In the genomic region with DNA sequence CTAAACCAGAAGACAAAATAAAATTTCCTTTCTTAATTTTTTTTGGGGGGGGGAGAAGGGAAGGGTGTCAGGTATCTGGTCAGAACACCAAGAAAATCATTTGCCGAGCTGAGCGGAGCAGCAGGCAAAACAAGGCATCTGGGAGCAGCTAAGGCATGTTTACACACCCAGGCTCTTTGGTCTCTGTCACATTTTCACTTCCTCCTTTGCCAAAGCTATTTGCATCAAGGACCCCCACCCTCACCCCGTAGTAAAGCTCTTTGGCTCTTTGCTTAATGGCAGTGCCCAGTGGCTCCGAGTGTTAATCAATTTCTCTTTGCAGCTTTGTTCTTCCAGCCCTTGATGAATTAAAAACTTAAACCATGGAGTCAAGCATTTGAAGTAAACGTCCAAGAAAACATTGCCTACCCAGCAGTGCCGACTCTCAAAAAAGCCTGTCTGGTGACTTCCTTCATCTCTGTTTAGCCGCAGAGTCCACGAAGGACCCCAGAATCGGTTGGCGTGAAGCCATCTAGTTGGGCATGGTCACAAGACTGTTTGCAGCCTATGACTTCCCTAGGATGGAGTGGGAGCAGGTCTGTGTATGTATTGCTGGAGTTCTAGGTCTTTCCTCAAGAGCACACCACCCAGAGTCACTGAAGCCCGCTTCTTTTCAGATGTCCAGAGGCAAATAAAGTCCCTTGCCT, we compare ENCODE assay signal across 13 mouse cellular contexts. TPM values are rescaled to one million over a fixed set of nuclear protein-coding genes. Genes with fewer than 3 reads are reported as not detected.
DNase-seq lines count a peak whose midpoint lies in the region; ATAC-seq and TF ChIP-seq lines count a peak whose summit lies in the region.
"Had no signal": no experiment of that assay in that cellular context is flagged by ENCODE, and none has a peak within 500 bp of the region (broad histone marks: within the 10 kb centered on the region; RNA-seq: fewer than 3 reads in every experiment).

No protein-coding gene starts in this region.

- peaks cover 5 to 14% of the 10 kb centered on the region in 2 experiments; a peak in 3 of 4 replicates for H3K4me1 ChIP-seq in CH12.LX (ENCODE audit: control insufficient read depth in 1 of 2, insufficient read depth in 2 of 2)
- no peaks in the 10 kb centered on the region for H3K4me1 ChIP-seq in intestine, postnatal 0 days (replicated peaks; ENCODE audit: control insufficient read depth, insufficient read depth, low read length)
- no peaks in the 10 kb centered on the region for H3K4me1 ChIP-seq in neural tube, embryonic 15.5 days
- H3K4me1 ChIP-seq: intestine, embryonic 15.5 days; limb, embryonic 13.5 days had no signal

- TF ChIP-seq POLR2A in CH12.LX (IDR thresholded peaks at IDR 0.05; ENCODE audit: low read depth, low read length): no peak

- in situ Hi-C loops in CH12.LX (cut with MboI; ENCODE audit: low pct_ligation_motif_present, low pct_unique_long_range_greater_than_20kb, low sequenced_read_pairs): no loop called here

- no peak for TF ChIP-seq CTCF in CH12.LX (conservative IDR thresholded peaks at IDR 0.05 in 1 of 2, IDR thresholded peaks at IDR 0.05 in 1 of 2; ENCODE audit: low read depth in 2 of 2, low read length in 2 of 2)
- no peak for TF ChIP-seq CTCF in intestine, postnatal 0 days (IDR thresholded peaks at IDR 0.05; ENCODE audit: low read depth)

- H3K9me3 ChIP-seq in CH12.LX (replicated peaks; ENCODE audit: low read length): no peaks in the 10 kb centered on the region
- H3K9me3 ChIP-seq in intestine, postnatal 0 days (ENCODE audit: control insufficient read depth): no peaks in the 10 kb centered on the region
- H3K9me3 ChIP-seq in neural tube, embryonic 15.5 days (replicated peaks): no peaks in the 10 kb centered on the region
- H3K9me3 ChIP-seq: intestine, embryonic 15.5 days; limb, embryonic 13.5 days had no signal

- ATAC-seq in intestine, postnatal 0 days: no peak
- ATAC-seq in neural tube, embryonic 15.5 days (ENCODE audit: low FRiP score): no peak
- ATAC-seq: intestine, embryonic 15.5 days had no signal

- no peak overlapping the region for H3K4me3 ChIP-seq in CH12.LX (replicated peaks in 1 of 3; ENCODE audit: low read depth in 2 of 3, low read length in 2 of 3, poor library complexity in 1 of 3)
- H3K4me3 ChIP-seq in intestine, postnatal 0 days (ENCODE audit: low read depth, low read length): no peak overlapping the region
- no peak overlapping the region for H3K4me3 ChIP-seq in neural tube, embryonic 15.5 days (replicated peaks)
- H3K4me3 ChIP-seq: erythroblast, embryonic 14.5 days; heart, adult 2 months; intestine, embryonic 15.5 days; limb, embryonic 13.5 days had no signal

- peak overlapping the region; percentile 78 for H3K4me2 ChIP-seq in CH12.LX (ENCODE audit: insufficient read depth, low read depth, poor library complexity, severe bottlenecking)
- no peak overlapping the region for H3K4me2 ChIP-seq in intestine, postnatal 0 days (replicated peaks; ENCODE audit: low read depth)
- H3K4me2 ChIP-seq in neural tube, embryonic 15.5 days: no peak overlapping the region
- H3K4me2 ChIP-seq: intestine, embryonic 15.5 days; limb, embryonic 13.5 days had no signal

- peak; percentile 3 to 6 for DNase-seq in left cerebral cortex, postnatal 25 days (ENCODE audit: low spot score in 2 of 2)
- DNase-seq in left cerebral cortex, adult 11 months (ENCODE audit: low spot score): no peak
- DNase-seq in CH12.LX (ENCODE audit: extremely low read depth): peak; percentile 42
- peak; percentile 12 for DNase-seq in brain, adult 2 months (ENCODE audit: low read depth, low spot score)
- DNase-seq in right cerebral cortex, postnatal 4 days: peak; percentile 5
- DNase-seq: heart, postnatal 4 days; kidney, postnatal 36 days had no signal

- H3K27me3 ChIP-seq in CH12.LX (replicated peaks): no peaks in the 10 kb centered on the region
- H3K27me3 ChIP-seq in intestine, postnatal 0 days (replicated peaks; ENCODE audit: control insufficient read depth, insufficient read depth, low read length): no peaks in the 10 kb centered on the region
- H3K27me3 ChIP-seq in neural tube, embryonic 15.5 days (replicated peaks): no peaks in the 10 kb centered on the region; the same call in 1 of the 2 replicates
- H3K27me3 ChIP-seq: intestine, embryonic 15.5 days had no signal

- no peaks in the 10 kb centered on the region for H3K36me3 ChIP-seq in CH12.LX (replicated peaks in 1 of 2; ENCODE audit: control insufficient read depth in 1 of 2, insufficient read depth in 1 of 2, low read length in 1 of 2)
- H3K36me3 ChIP-seq in intestine, postnatal 0 days (ENCODE audit: control insufficient read depth, insufficient read depth): no peaks in the 10 kb centered on the region
- no peaks in the 10 kb centered on the region for H3K36me3 ChIP-seq in neural tube, embryonic 15.5 days
- H3K36me3 ChIP-seq: intestine, embryonic 15.5 days; limb, embryonic 13.5 days had no signal

- H3K79me2 ChIP-seq in CH12.LX (replicated peaks; ENCODE audit: control insufficient read depth, extremely low read depth, insufficient read depth, poor library complexity, severe bottlenecking): no peaks in the 10 kb centered on the region

- no peak overlapping the region for H3K9ac ChIP-seq in CH12.LX (ENCODE audit: insufficient read depth, low read depth)
- H3K9ac ChIP-seq in intestine, postnatal 0 days (ENCODE audit: low read depth, low read length): no peak overlapping the region
- no peak overlapping the region for H3K9ac ChIP-seq in neural tube, embryonic 15.5 days (replicated peaks)
- H3K9ac ChIP-seq: intestine, embryonic 15.5 days; limb, embryonic 13.5 days had no signal

- 56% methylated on average over 11 of the region's 11 CpGs for WGBS in intestine, postnatal 0 days
- WGBS in neural tube, embryonic 15.5 days: 58% methylated on average over 11 of the region's 11 CpGs

- no peak overlapping the region for H3K27ac ChIP-seq in CH12.LX (ENCODE audit: insufficient read depth, low read depth)
- H3K27ac ChIP-seq in intestine, postnatal 0 days (ENCODE audit: low read depth, low read length): no peak overlapping the region
- no peak overlapping the region for H3K27ac ChIP-seq in neural tube, embryonic 15.5 days (replicated peaks)
- H3K27ac ChIP-seq: heart, adult 2 months; intestine, embryonic 15.5 days; limb, embryonic 13.5 days had no signal

- peak; percentile 56 for TF ChIP-seq EP300 in CH12.LX (IDR thresholded peaks at IDR 0.05; ENCODE audit: low read length)

- intact Hi-C loops in left cerebral cortex, postnatal 25 days (cut with DNase I): no loop called here

- TF ChIP-seq RAD21 in CH12.LX (IDR thresholded peaks at IDR 0.05; ENCODE audit: low read depth, low read length): no peak

- dilution Hi-C loops in CH12.LX (cut with MboI; ENCODE audit: extremely low pct_ligation_motif_present, extremely low pct_unique_long_range_greater_than_20kb, low sequenced_read_pairs): no loop called here

TF ChIP-seq in CH12.LX, 34 proteins besides CTCF, POLR2A, EP300 and RAD21:
- TF ChIP-seq IRF4 (IDR thresholded peaks at IDR 0.05; ENCODE audit: low read depth, low read length) (peak; percentile 69), ZC3H11A (IDR thresholded peaks at IDR 0.05; ENCODE audit: low read depth, low read length) (no peak), BHLHE40 (IDR thresholded peaks at IDR 0.05; ENCODE audit: low read depth, low read length) (peak; percentile 31; the same call in 1 of the 2 replicates), MAX (IDR thresholded peaks at IDR 0.05; ENCODE audit: low read length) (no peak), POLR2AphosphoS2 (IDR thresholded peaks at IDR 0.05; ENCODE audit: low read depth, low read length) (no peak)

RNA-seq across cellular contexts. Expression of gene Bcor, which starts 35.2 kb away (rescaled TPM):
- total RNA-seq in left cerebral cortex, postnatal 25 days (2021): 10 to 100 TPM; 31.3 to 35.8 TPM
- total RNA-seq in CH12.LX (2012; rRNA removed): 40.0 and 41.1 TPM in 2 replicates
- 14.3 and 14.6 TPM in 2 replicates for total RNA-seq in CH12.LX (2014; rRNA removed)
- 29.6 and 33.8 TPM in 2 replicates for polyA plus RNA-seq in CH12.LX (2012; ENCODE audit: insufficient read length, low read depth)
- 4.2 and 4.8 TPM in 2 replicates for polyA plus RNA-seq in intestine, postnatal 0 days (2015; fragmentation: Nextera tagmentation; extraction: Ambion mirVana)
- polyA plus RNA-seq in neural tube, embryonic 15.5 days (2015; fragmentation: Nextera tagmentation; extraction: Ambion mirVana): 12.2 and 13.8 TPM in 2 replicates
